Mouse (Mus musculus): ENCODE measurements around the gene Nt5m. TPM values are rescaled to one million over a fixed set of nuclear protein-coding genes. Genes with fewer than 3 reads are reported as not detected.

Gene Nt5m
- polyA plus RNA-seq (2012; rRNA removed): 99.5 and 99.6 TPM in 2 replicates

- Histone ChIP-seq H3K27ac (ENCODE audit: insufficient read depth, low read length) (peak within 1 kb of the TSS; percentile 93), H3K27me3 (ENCODE audit: control insufficient read depth, insufficient read depth, low read length) (no peaks in the 10 kb centered on the region), H3K4me3 (replicated peaks; ENCODE audit: insufficient read depth, low read depth, low read length) (peak within 1 kb of the TSS; percentile 81), H3K4me1 (ENCODE audit: control insufficient read depth, insufficient read depth, low read length) (peaks cover 6% of the 10 kb centered on the region; the same call in 1 of the 2 replicates)
- DNase-seq: peak; percentile 94 to 95
- WGBS: 2% methylated on average over 21 of the region's 24 CpGs
- TF ChIP-seq POLR2A (IDR thresholded peaks at IDR 0.05; ENCODE audit: borderline replicate concordance, insufficient read depth, low read length): peak; percentile 21; the same call in 1 of the 2 replicates
- no peak for TF ChIP-seq CTCF (IDR thresholded peaks at IDR 0.05; ENCODE audit: borderline replicate concordance, insufficient read depth, low read depth, low read length)
These were observed at the start of gene Nt5m for GRCm38 (mm10) chr11:59839008-59839458. Gene Nt5m (plus strand): TSS chr11:59839447.

- WGBS: 90% methylated on average over 6 of the region's 6 CpGs
- TF ChIP-seq POLR2A (IDR thresholded peaks at IDR 0.05; ENCODE audit: borderline replicate concordance, insufficient read depth, low read length): no peak
- no peaks in the 10 kb centered on the region for H3K4me1 ChIP-seq (ENCODE audit: control insufficient read depth, insufficient read depth, low read length)
- DNase-seq: no peak
- no peak overlapping the region for H3K27ac ChIP-seq (ENCODE audit: insufficient read depth, low read length)
- H3K4me3 ChIP-seq (replicated peaks; ENCODE audit: insufficient read depth, low read depth, low read length): no peak overlapping the region
- H3K27me3 ChIP-seq (ENCODE audit: control insufficient read depth, insufficient read depth, low read length): no peaks in the 10 kb centered on the region
These were observed 45.9 kb upstream of the Nt5m start for GRCm38 (mm10) chr11:59793390-59793789.

GRCm38 (mm10) chr11:59800412-59800811 lies 38.8 kb upstream of the Nt5m start:
- H3K27ac ChIP-seq (ENCODE audit: insufficient read depth, low read length): no peak overlapping the region
- H3K4me1 ChIP-seq (ENCODE audit: control insufficient read depth, insufficient read depth, low read length): peaks cover 21% of the 10 kb centered on the region
- no peak for DNase-seq
- TF ChIP-seq CTCF (IDR thresholded peaks at IDR 0.05; ENCODE audit: borderline replicate concordance, insufficient read depth, low read depth, low read length): no peak
- TF ChIP-seq POLR2A (IDR thresholded peaks at IDR 0.05; ENCODE audit: borderline replicate concordance, insufficient read depth, low read length): no peak
- no peak overlapping the region for H3K4me3 ChIP-seq (replicated peaks; ENCODE audit: insufficient read depth, low read depth, low read length)
- H3K27me3 ChIP-seq (ENCODE audit: control insufficient read depth, insufficient read depth, low read length): no peaks in the 10 kb centered on the region
- 93% methylated on average over 10 of the region's 10 CpGs for WGBS

GRCm38 (mm10) chr11:59801881-59802280 lies 37.4 kb upstream of the Nt5m start:
- Histone ChIP-seq H3K27me3 (ENCODE audit: control insufficient read depth, insufficient read depth, low read length) (no peaks in the 10 kb centered on the region), H3K4me1 (ENCODE audit: control insufficient read depth, insufficient read depth, low read length) (peaks cover 34% of the 10 kb centered on the region), H3K4me3 (replicated peaks; ENCODE audit: insufficient read depth, low read depth, low read length) (no peak overlapping the region), H3K27ac (ENCODE audit: insufficient read depth, low read length) (no peak overlapping the region)
- DNase-seq: peak in 1 of 2 experiments; percentile 45
- 48% methylated on average over 8 of the region's 8 CpGs for WGBS
- TF ChIP-seq POLR2A (IDR thresholded peaks at IDR 0.05; ENCODE audit: borderline replicate concordance, insufficient read depth, low read length) (no peak), CTCF (IDR thresholded peaks at IDR 0.05; ENCODE audit: borderline replicate concordance, insufficient read depth, low read depth, low read length) (no peak)

- WGBS: 91% methylated on average over 14 of the region's 14 CpGs
- Histone ChIP-seq H3K27ac (ENCODE audit: insufficient read depth, low read length) (no peak overlapping the region), H3K4me3 (replicated peaks; ENCODE audit: insufficient read depth, low read depth, low read length) (no peak overlapping the region), H3K27me3 (ENCODE audit: control insufficient read depth, insufficient read depth, low read length) (no peaks in the 10 kb centered on the region), H3K4me1 (ENCODE audit: control insufficient read depth, insufficient read depth, low read length) (peaks cover 42% of the 10 kb centered on the region)
- DNase-seq: no peak
- TF ChIP-seq POLR2A (IDR thresholded peaks at IDR 0.05; ENCODE audit: borderline replicate concordance, insufficient read depth, low read length): no peak
These were observed 35.7 kb upstream of the Nt5m start for GRCm38 (mm10) chr11:59803516-59803915.

- 0 out of 2 replicates have a peak overlapping the region, but pooled peaks have one; percentile 1 for H3K27ac ChIP-seq (ENCODE audit: insufficient read depth, low read length)
- TF ChIP-seq CTCF (IDR thresholded peaks at IDR 0.05; ENCODE audit: borderline replicate concordance, insufficient read depth, low read depth, low read length) (peak; percentile 43; the same call in 1 of the 2 replicates), POLR2A (IDR thresholded peaks at IDR 0.05; ENCODE audit: borderline replicate concordance, insufficient read depth, low read length) (no peak)
- H3K4me1 ChIP-seq (ENCODE audit: control insufficient read depth, insufficient read depth, low read length): peaks cover 42% of the 10 kb centered on the region
- H3K27me3 ChIP-seq (ENCODE audit: control insufficient read depth, insufficient read depth, low read length): no peaks in the 10 kb centered on the region
- peak; percentile 80 to 84 for DNase-seq
- no peak overlapping the region for H3K4me3 ChIP-seq (replicated peaks; ENCODE audit: insufficient read depth, low read depth, low read length)
- 36% methylated on average over 22 of the region's 22 CpGs for WGBS
These were observed 34.7 kb upstream of the Nt5m start for GRCm38 (mm10) chr11:59804409-59805110.

- no peak overlapping the region for H3K27ac ChIP-seq (ENCODE audit: insufficient read depth, low read length)
- 88% methylated on average over 1 of the region's 1 CpGs for WGBS
- no peak for DNase-seq
- TF ChIP-seq POLR2A (IDR thresholded peaks at IDR 0.05; ENCODE audit: borderline replicate concordance, insufficient read depth, low read length) (no peak), CTCF (IDR thresholded peaks at IDR 0.05; ENCODE audit: borderline replicate concordance, insufficient read depth, low read depth, low read length) (no peak)
- no peaks in the 10 kb centered on the region for H3K27me3 ChIP-seq (ENCODE audit: control insufficient read depth, insufficient read depth, low read length)
- H3K4me1 ChIP-seq (ENCODE audit: control insufficient read depth, insufficient read depth, low read length): peaks cover 42% of the 10 kb centered on the region
- no peak overlapping the region for H3K4me3 ChIP-seq (replicated peaks; ENCODE audit: insufficient read depth, low read depth, low read length)
These were observed 34.0 kb upstream of the Nt5m start for GRCm38 (mm10) chr11:59805256-59805655.

- DNase-seq: peak; percentile 53 to 57
- no peak overlapping the region for H3K4me3 ChIP-seq (replicated peaks; ENCODE audit: insufficient read depth, low read depth, low read length)
- H3K27ac ChIP-seq (ENCODE audit: insufficient read depth, low read length): no peak overlapping the region
- WGBS: 26% methylated on average over 2 of the region's 2 CpGs
- no peaks in the 10 kb centered on the region for H3K27me3 ChIP-seq (ENCODE audit: control insufficient read depth, insufficient read depth, low read length)
- no peak for TF ChIP-seq POLR2A (IDR thresholded peaks at IDR 0.05; ENCODE audit: borderline replicate concordance, insufficient read depth, low read length)
- no peak for TF ChIP-seq CTCF (IDR thresholded peaks at IDR 0.05; ENCODE audit: borderline replicate concordance, insufficient read depth, low read depth, low read length)
- peaks cover 42% of the 10 kb centered on the region for H3K4me1 ChIP-seq (ENCODE audit: control insufficient read depth, insufficient read depth, low read length)
These were observed 33.6 kb upstream of the Nt5m start for GRCm38 (mm10) chr11:59805656-59806055.
